Mouse (Mus musculus) v-Abl transformed pro-B cells (cell line): ENCODE data around the gene Atp6v1c2.

Experiments used
- in situ Hi-C, 2 experiments: fragments of 400-800 bp; cut with MboI; formaldehyde crosslinking; loops; one replicate each; pipeline ENCODE4 v1.15.1; 2025; ENCODE audit not compliant: unreplicated experiment in 2 of 2

Atp6v1c2 gene

DNA sequence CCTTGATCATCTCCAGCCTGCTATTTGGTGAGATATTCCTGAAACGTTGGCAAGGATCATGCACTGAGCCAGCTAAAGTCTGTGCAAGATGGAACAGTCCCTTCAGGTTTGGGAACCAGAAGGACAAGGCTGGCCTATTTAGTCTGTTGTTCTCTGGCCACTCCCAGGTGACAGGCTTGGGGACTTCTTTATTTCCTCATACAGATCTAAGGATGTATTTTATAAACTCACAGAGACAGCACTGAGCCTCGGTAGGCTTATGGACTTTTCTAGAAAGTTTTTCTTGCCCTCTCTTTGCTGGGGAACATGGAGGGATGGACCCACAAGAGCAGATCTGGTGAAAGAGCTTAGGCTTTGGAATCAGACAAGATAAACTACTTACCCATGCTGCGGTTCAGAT lies at the start of gene Atp6v1c2:
Atp6v1c2 (minus strand) TSS at position 101 of the 400 bp plus-strand sequence.
- in situ Hi-C loops, result no loop called here

DNA sequence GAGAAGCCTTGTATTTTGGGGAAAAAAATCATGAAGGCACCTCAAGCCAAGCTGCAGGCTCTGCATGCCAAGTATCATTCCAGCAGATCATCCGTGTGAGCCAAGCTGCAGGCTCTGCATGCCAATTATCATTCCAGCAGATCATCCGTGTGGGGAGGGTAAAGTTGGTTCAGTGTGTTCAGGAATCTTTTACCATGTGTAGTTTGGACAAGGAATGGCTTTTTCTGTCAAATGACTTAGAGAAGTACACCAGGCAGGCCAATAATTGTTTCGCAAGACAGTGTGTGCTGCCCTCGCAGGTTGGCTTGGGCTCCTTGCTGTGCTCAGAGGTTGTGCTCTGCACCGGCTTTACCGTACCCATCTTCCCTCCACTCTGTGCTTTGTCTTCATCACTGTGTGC lies 47.4 kb upstream of the Atp6v1c2 start:
- in situ Hi-C loops, result no loop called here

DNA sequence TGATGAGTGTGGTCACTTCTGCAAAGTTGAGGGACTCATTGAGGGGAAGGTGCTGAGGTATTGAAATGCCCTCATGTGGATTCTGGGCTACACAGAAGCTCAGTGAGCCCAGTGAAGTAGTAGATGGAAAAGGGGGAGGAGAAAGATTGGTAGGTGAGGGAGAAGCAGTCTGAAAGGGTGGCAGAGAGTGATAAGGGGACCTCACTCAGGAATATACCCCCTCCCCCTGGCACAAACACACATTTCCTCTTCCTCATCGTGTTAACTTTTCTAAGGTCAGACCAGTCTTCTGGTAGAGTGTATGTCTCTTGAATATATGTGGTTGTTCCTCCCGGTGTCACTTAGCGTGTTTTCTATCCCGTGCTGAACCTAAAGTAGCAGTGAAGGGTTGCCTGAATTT lies 46.1 kb upstream of the Atp6v1c2 start:
- in situ Hi-C loops, result no loop called here

DNA sequence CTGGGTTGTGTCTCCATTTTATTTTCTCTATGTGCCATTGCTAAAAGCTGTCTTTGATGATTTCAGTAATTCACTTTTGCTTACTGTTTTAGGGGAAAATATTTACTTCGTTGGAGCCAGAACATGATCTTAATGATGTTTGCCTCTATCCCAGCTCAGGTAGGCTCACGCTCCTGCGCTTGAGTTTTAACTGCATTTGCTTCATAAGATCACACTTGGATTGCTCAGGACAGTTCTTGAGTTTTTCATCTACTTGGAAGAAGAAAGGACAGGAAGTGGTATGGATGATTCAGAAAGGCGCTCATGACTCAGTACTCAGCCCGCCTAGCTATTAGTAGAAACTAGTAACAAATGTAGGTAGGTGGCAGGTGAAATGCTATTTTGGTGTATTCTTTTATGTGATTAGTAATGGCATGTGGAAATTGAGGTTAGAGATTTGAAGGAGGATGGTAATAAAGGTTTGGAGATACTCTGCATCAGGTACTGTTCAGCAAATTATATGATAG lies 44.4 kb upstream of the Atp6v1c2 start:
- in situ Hi-C loops, result no loop called here

DNA sequence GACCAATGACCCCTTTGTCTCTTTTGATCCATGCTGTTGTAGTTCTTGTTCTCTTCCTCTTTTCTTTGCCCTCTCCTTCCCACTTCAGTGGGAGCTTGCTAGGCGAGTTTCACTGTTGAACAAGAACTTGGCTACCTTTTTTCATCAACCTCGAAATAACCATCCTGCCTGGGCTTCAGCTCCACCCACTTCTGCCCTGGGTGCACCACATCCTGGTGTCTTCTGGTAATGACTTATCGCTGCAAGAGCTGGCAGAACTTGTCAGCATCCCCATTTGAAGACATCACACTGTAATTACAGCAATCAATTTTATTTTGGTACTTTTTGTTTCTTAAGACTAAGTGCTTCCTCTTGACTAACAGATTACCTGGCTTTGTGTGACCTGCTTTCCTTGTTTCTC lies 43.5 kb upstream of the Atp6v1c2 start:
- in situ Hi-C loops, result no loop called here

DNA sequence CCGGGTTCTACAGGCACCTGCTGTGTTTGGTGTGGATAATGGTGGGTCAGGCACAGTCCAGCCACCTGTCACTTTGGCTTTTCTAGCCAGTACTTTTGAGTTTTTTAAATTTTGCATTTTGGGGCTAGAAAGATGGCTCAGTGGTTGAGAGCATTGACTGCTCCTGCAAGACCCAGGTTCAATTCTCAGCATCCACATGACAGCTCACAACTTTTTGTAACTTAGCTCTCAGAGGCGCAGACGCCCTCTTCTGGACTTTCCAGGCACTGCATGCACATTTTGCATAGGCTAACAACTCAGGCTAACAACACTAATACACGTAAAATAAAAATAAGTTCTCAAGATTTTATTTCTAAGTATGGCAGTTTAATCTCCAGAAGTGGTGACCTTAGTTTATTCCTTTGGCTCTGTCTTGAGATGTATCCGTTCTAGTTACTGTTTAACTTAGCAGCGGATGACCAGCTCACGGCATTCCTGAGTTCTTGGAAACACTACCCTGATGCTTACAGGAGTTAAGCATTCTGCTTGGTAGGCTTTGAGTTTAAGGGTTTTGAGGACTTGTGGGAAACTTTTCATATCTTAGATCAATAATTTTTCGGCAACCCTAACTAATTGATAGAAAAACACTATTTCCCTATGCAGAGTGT lies 42.6 kb upstream of the Atp6v1c2 start:
- in situ Hi-C loops, result no loop called here

DNA sequence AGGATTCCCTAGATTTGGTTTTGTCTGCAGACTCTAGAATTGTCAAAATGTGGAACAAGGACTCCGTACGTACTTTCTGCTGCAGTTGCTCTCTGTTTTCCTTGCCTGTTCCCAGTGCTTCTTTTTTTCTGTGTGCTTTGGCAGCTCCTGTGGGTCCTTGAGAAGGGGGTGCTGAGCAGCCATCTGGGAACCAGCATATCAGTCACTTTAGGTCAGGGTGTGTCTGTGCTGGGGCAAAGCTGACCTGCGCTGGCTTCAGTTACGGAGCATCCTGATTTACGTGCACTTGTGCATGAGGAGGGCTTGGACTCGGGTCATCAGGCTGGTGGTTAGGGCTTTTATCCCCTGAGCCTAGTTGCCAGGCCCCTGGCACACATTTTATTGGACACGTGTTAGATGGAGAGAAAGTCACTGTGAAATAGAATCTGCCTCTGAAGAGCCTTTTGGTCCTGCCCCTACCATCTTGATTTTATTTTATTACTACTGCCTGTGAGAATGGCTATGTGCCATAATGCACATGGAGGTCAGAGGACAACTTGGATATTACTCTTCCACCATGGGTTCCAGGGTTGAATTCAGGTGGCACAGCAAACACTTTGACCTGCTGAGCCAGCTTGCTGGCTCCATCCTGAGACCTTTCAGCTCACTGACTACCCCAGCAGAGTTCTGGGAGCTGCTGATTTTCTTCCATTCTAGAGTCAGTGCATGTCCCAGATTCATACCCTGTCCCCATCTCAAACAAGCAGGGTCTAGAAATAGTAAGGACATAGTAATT lies 40.6 kb upstream of the Atp6v1c2 start:
- in situ Hi-C loops, result loop anchor here (5.0 kb wide), 4 partner anchors 178 to 438 kb away; no protein-coding TSS in a partner anchor

DNA sequence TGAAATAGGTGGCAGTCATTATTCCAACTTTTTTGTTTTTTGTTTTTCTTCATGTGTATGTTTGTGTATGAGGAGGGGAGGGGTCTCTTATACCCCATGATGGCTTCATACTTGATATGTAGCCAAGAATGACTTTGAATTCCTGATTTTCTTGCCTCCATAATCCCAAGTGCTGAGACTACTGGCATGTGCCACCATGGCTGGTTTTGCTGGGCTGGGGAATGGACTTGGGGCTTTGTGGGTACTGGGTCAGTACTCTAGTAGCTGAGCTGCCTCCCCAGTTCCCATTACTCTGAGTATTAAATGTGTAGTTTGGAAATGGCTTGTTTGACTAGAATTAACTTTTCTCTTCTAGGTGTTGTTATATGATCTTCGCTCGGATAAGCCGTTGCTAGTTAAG lies 40.0 kb upstream of the Atp6v1c2 start:
- in situ Hi-C loops, result loop anchor here (5.0 kb wide), 4 partner anchors 178 to 438 kb away; no protein-coding TSS in a partner anchor

DNA sequence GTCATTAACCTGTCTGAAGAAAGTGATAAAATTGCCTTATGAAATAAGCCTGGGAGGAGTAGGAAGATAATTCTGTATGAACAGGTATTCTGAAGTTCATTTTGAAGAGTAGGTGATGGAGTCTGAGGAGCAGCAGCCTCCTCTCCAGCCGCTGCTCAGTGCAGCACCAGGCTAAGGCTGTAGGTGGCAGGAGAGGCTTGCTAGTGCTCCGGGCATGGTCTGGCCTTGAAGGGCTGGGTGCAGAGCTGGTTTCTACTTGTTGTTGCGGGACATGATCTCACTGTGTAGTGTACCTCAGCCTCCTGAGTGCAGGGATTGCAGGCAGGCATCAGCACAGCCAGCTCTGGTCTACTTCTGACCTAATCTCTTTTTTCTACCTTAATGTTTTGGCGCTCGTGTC lies 37.8 kb upstream of the Atp6v1c2 start:
- in situ Hi-C loops, result loop anchor here (5.0 kb wide), 4 partner anchors 180 to 440 kb away; no protein-coding TSS in a partner anchor

DNA sequence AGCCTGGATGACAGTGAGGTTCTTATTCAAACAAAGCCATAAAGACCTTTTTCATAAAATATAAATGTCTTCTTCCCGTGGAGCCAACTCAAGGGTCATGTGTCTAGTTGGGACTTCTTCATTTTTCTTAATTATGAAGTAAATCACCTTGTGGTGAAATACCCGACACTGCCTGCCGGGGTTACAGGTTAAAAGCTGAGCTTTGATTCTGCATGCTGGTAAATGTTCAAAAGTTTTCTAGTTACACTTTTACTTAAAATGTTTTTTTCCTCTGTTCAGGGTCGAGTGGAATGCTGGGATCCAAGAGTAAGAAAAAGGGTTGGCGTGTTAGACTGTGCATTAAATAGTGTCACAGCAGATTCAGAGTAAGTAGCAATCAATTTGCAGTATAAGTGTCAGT lies 33.2 kb upstream of the Atp6v1c2 start:
- in situ Hi-C loops, result no loop called here

DNA sequence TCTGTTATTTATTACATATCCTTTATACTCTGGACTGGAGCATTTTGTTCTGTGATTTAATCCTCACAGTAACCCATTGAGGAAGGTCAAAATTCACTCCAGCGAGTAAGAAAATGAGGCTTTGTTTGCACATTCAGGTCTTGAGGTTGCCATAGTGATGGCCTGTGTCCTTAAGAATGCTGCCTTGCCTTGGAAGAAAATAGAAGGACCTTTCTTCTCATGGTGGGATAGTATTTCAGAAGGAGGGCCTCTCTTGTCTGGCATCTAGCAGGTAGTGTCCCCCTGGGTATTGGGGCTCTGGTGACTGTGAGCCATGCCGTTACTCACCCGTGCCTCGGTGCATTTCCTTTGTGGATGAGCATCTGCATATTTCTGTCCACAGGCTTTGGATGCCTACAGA lies 31.5 kb upstream of the Atp6v1c2 start:
- in situ Hi-C loops, result no loop called here

DNA sequence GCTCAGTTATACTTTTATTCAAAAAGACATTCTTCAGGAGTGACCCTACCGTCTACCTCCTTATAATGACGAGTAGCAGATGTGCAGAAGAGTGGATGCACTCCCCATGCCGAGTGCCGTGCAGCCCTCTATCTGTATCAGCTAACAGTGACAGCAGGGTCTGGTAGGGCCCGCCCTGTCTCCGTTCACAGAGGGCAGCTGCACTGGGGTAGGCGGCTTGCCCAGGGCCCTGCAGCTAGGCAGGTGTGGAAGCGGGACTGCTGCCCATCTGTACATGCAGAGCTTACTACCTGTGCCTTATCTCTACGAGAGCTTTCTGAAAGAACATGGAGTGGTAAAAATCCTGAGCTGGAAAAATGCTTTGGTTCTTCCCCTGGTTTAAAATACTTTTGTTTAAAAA lies 30.9 kb upstream of the Atp6v1c2 start:
- in situ Hi-C loops, result no loop called here

DNA sequence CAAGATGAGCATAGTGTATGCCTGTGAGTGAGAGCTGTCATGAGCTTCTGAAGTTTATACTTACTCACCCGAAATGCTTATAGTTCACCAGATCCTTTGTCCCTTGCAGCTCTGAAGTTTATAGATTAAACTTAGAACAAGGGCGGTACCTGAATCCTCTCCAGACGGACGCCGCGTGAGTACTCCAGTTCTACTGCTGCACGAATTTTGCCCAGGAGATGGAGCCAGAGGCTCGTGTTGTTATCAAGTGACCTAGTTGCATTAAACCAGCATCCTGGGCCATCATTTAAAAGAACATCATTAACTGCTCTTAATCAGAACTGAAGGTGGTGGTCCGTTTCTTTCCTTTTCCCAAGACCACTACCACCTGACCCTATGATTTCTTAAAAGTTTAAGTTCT lies 29.8 kb upstream of the Atp6v1c2 start:
- in situ Hi-C loops, result no loop called here

DNA sequence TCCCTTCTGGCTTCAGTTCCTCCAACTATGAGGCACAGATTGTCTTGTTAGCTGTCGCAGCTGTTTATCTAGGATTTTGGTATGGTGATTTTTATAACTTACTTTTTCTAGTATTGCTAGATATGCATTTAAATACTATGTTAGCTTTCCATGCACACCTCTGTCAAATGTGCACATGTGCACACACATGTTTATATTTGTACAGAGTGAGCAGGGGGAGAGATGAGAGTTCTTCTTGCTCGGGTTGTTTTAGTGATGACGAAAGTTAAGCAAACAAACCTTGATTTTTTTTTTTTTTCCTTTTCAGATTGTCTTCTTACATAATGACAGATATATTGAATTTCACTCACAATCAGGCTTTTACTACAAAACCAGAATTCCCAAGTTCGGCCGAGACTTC lies 28.6 kb upstream of the Atp6v1c2 start:
- in situ Hi-C loops, result no loop called here

DNA sequence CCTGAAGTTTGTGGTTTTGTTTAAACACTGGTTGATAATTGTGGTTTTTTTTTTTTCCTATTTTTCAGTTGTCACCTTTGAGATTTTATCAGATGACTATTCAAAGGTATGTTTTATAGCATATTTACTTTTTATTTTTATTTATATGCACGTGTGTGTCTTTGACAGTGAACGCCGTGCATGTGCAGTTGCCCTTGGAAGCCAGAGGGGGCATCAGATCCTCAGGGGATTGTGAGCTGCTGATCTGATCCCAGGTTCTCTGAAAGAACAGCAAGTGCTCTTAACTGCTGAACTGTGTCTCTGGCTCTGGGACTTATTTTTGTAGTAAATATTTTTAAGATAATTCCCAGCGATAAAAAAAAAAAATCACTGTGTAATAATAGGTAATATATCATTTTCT lies 27.7 kb upstream of the Atp6v1c2 start:
- in situ Hi-C loops, result no loop called here

DNA sequence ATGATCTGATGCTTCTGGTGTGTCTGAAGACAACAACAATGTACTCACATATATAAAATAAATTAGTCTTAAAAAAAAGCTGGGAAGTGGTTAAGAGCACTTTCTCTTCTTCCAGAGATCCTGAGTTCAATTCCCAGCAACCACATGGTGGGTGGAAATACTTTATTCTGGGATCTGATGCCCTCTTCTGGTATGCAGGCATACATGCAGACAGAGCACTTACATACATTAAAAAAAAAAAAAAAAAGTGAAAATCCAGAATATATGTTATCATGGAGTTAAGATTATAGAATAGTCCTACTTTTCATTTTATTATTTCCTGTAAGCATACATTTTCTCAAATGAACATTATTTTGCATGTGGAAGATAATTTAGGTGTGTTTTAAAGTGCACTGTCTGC lies 20.9 kb upstream of the Atp6v1c2 start:
- in situ Hi-C loops, result no loop called here

DNA sequence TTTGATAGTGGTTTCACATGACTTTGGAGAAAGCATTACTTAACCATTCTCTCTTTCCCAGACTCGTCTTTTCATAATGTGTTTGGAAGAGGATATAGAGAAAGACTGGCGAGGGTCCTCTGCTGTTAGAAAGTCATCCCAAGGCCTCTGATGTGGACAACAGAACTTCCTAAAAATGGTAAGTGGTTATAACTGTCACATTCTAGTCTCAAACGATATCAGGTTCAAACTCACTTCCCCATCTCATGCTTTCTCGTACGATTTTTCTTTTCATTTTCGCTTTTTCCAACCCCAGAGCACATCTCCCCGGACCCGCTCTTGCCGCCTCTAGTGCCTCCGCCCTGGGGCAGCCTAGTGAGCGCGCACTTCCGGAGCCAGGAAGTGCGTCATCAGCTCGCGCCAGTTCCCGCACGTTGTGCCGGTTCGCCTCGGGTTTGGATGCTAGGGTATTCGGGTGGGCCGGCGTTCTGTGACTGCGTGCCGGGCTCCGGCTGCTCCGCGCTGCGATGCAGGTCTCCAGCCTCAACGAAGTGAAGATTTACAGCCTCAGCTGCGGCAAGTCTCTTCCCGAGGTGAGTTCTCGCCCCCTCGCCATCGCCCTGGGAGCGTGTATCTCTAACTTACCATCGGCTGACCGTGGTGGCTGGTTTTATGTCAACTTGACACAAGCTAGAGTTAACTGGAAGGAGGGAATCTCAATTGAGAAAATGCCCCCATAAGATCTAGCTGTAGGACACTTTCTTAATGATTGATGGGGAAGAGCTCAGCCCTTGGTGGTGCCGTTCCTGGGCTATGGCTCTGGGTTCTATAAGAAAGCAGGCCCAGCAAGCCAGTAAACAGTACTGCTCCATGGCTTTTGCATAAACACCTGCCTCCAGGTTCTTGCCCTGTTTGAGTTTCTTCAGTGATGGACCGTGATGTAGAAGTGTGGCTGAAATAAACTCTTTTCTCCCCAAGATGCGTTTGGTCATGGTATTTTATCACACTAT lies 19.2 kb upstream of the Atp6v1c2 start, which contains the start of gene Nol10:
Nol10 (plus strand) TSS at position 411 of the 989 bp plus-strand sequence.
- in situ Hi-C loops, result loop anchor here in 1 of 2 experiments (5.0 kb wide), 1 partner anchor 541 kb away; no protein-coding TSS in a partner anchor

DNA sequence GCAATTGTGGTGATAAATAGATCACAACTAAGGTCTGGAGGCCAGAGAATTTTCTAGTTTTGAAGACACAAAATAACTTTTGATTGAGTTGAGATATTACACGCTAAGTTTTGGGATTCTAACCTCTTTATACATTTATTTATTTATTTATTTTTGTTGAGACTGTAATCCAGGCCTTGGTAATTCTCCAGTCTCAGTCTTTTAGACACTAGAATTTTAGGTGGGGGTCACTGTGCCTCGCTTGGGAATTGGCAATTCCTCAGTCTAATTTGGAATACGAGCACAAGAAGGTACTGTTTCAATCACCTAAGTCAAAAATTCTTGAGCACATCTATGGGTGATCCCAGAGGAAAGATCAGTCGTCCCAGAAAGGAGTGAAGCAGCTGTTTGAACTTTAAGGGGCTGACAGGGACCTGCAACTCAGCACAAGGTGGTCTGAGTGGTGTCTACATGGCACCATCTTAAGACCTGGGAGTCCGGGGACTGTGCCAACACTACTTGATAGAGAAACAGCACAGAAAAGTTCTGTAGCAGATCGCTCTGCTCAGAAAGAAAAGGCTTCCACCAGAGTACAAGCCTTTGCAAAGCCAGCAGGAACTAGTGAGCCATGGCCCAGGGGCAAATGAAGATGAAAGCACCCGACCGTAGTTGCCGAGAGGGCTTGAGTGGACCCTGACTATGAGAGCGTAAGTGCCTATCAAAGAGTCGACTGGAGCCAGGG lies 18.3 kb upstream of the Atp6v1c2 start:
- in situ Hi-C loops, result loop anchor here in 1 of 2 experiments (5.0 kb wide), 1 partner anchor 540 kb away; no protein-coding TSS in a partner anchor

DNA sequence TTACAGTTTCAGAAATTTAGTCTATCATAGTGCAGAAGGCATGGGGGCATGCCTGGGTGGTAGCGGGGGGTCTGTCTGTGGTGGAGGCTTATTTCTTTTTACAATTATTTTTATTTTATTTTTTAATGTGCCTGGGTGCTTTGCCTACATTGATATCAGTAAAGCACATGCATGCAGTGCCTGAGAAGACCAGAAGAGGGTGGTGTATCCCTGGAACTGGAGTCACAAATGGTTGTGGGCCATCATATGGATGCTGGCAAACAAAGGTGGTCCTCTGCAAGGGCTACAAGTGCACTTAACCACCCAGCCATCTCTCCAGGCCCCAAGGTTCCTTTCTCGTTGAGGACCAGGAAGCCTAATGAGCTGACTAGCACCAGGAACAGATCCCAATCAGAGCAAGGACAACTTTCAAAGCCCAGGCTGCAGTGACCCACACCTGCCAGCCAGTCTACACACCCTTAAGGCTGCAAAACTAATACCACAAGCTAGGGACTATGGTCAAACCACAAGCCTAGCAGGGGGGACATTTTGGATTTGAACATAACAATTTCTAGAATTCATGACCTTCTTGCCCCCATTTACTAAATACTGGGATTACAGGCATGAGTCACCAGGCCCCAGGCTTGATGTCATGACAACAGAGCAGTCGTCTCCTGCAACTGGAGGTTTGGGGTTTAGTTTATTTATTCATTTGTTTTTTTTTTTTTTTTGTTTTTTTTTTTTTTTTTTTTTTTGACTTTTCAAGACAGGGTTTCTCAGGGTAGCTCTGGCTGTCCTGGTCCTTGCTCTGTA lies 10.2 kb upstream of the Atp6v1c2 start:
- in situ Hi-C loops, result no loop called here
